Mouse (Mus musculus) liver, embryonic 14.5 days (tissue): ENCODE data around the gene Cpox. TPM values are rescaled to one million over a fixed set of nuclear protein-coding genes. Genes with fewer than 3 reads are reported as not detected.

Experiments used
- ATAC-seq: fragments of 200-750 bp; cut with Nextera tagmentation; 2 replicates; pipeline ENCODE4 v1.8.0; 2017; ENCODE audit warnings: moderate number of reproducible peaks, mild to moderate bottlenecking, moderate library complexity; ENCODE audit not compliant: insufficient read depth
- DNase-seq, 3 experiments: peaks; one replicate each; pipeline ENCODE4 v3.0.0-alpha.2; 2012 to 2013; ENCODE audit warnings: low read depth in 3 of 3, low spot score in 3 of 3
- H3K27ac ChIP-seq: fragments of 300-500 bp; sonication (generic); 2 replicates; pipeline ENCODE4 v1.5.1; 2014; ENCODE audit warnings: moderate library complexity, mild to moderate bottlenecking, control low read depth, inconsistent platforms
- H3K27me3 ChIP-seq: fragments of 300-500 bp; sonication (generic); 2 replicates; pipeline ENCODE4 v1.6.1; 2014; ENCODE audit warnings: mild to moderate bottlenecking, low read length, moderate library complexity; ENCODE audit not compliant: control insufficient read depth, insufficient read depth
- H3K36me3 ChIP-seq: fragments of 300-500 bp; sonication (generic); replicated peaks from 2 replicates; pipeline ENCODE4 v1.6.1; 2014; ENCODE audit warnings: low read depth; ENCODE audit not compliant: control insufficient read depth, insufficient read depth
- H3K4me1 ChIP-seq, 2 experiments: fragments of 200-500 bp in 1 of 2; fragments of 300-500 bp in 1 of 2; sonication (generic) in 1 of 2; replicated peaks; 2 replicates each; pipeline ENCODE4 v1.6.1; 2012 to 2014; ENCODE audit warnings: antibody characterized with exemption in 1 of 2, inconsistent platforms in 1 of 2, low read length in 1 of 2; ENCODE audit not compliant: control insufficient read depth in 2 of 2, insufficient read depth in 2 of 2
- H3K4me2 ChIP-seq: fragments of 300-500 bp; sonication (generic); 2 replicates; pipeline ENCODE4 v1.6.1; 2014; ENCODE audit warnings: low read depth, mild to moderate bottlenecking, control low read depth, moderate library complexity
- H3K4me3 ChIP-seq, 2 experiments: fragments of 200-500 bp in 1 of 2; fragments of 300-500 bp in 1 of 2; sonication (generic) in 1 of 2; 2 replicates each; pipeline ENCODE4 v1.5.1; 2012 to 2014; ENCODE audit warnings: low read depth in 2 of 2, low read length in 2 of 2, mild to moderate bottlenecking in 2 of 2, control low read depth in 1 of 2, inconsistent platforms in 1 of 2, moderate library complexity in 1 of 2; ENCODE audit not compliant: insufficient read depth in 1 of 2
- H3K9ac ChIP-seq: fragments of 300-500 bp; sonication (generic); replicated peaks from 2 replicates; pipeline ENCODE4 v1.6.1; 2014; ENCODE audit warnings: mild to moderate bottlenecking, control low read depth, moderate library complexity
- H3K9me3 ChIP-seq: fragments of 300-500 bp; sonication (generic); 2 replicates; pipeline ENCODE4 v1.6.1; 2016; ENCODE audit warnings: low read length, mixed read lengths; ENCODE audit not compliant: control insufficient read depth
- CTCF ChIP-seq: IDR thresholded peaks from 2 replicates; pipeline ENCODE4 v1.5.1; 2016; ENCODE audit warnings: antibody characterized with exemption, low read depth, control low read depth
- EP300 ChIP-seq: IDR thresholded peaks from 2 replicates; pipeline ENCODE4 v1.6.1; 2016; ENCODE audit warnings: antibody characterized with exemption, low read depth
- WGBS: fragments of 180-500 bp; shearing (Covaris S2); extraction: QIAGEN DNeasy Blood & Tissue Kit; methylation state at CpG from one replicate; pipeline ENCODE4 v1.1.7; 2014; ENCODE audit not compliant: insufficient replicate concordance; 5-methylcytosine and 5-hydroxymethylcytosine counted together
- polyA plus RNA-seq, 2 experiments: library from polyadenylated mRNA; depleted of rRNA in 1 of 2; stranded (reverse) in 1 of 2; unstranded in 1 of 2; fragments of >200 nt; fragmentation: Nextera tagmentation in 1 of 2; extraction: Ambion mirVana in 1 of 2; gene quantifications; 2 replicates each; pipeline versions ENCODE4 v1.2.1 to v1.2.3; 2012 to 2014

Gene Cpox
- polyA plus RNA-seq, 2 experiments, result 272 to 326 TPM

DNA sequence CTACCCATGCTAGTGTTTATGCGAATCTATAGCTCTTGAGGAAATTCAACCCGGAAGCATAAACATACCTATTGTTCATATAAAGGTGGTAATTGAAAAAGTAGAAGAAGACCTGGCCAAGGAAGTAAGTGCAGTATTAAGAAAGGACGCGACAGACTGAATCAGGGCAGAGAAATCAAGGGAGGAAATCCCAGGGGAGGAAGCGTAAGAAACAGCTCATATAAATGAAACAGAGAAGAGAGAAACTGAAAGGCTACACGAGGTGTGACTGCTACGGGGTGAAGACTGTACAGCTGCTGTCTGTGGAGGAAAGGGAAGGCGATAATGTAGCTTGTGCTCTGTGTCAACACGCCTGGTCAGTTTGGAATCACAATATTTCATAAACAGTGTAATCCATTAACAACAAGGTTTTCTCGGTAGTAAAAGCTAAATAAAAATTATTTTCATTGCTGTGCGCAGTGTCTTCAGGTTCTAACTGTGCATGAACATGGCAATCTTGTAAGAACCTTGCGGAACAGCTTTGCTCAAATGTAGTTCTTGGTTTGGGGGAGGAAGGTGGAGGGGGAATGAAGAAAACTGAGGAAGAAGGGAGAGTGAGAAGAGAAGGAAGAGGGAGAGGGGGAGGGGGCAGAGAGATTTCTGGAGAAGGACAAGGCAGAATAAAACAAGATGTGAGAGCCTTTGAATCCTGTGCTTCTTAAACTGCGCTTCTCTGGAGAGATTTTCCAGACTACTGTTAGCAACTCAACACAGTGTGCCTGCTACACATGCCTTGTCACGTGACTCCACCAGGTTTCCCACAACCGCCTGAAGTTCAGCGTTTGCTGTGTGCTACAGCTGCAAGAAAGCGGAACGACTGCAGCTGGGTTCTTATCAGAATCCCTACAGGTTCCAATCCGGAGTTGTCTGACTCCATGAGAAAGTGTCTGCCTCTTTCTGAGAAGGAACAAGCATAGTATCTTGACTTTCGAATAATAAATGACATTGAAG lies 15.8 kb downstream of the Cpox start:
- no peak overlapping the region for H3K27ac ChIP-seq
- ATAC-seq (no peak), DNase-seq (no peak)
- 61% methylated on average over 20 of the region's 20 CpGs for WGBS
- no peaks in the 10 kb centered on the region for H3K27me3 ChIP-seq
- H3K9ac ChIP-seq, result no peak overlapping the region
- no peaks in the 10 kb centered on the region; a peak in 2 of 4 replicates for H3K4me1 ChIP-seq
- H3K4me2 ChIP-seq, result no peak overlapping the region; the same call in 1 of the 2 replicates
- TF ChIP-seq CTCF (no peak), EP300 (no peak)
- H3K36me3 ChIP-seq, result peaks cover 16% of the 10 kb centered on the region
- H3K9me3 ChIP-seq, result no peaks in the 10 kb centered on the region
- H3K4me3 ChIP-seq, result no peak overlapping the region

DNA sequence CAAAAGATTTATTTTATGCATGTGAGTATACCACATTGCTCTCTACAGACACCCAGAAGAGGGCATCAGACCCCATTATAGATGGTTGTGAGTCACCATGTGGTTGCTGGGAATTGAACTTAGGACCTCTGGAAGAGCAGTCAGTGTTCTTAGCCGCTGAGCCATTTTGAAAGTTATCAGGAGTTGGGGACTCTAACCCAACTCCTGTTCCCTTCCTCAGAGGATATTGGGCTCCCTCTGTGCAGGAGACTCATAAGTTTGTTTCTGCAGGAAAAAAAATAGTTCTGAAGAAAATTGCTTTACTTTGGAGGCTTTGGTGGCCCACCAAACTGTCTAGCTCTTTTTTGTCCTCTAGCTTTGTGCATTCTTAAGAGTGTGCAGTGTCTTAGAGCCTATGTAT lies 18.4 kb downstream of the Cpox start:
- no peaks in the 10 kb centered on the region for H3K27me3 ChIP-seq
- DNase-seq (no peak), ATAC-seq (no peak)
- 63% methylated on average over 1 of the region's 1 CpGs for WGBS
- no peaks in the 10 kb centered on the region for H3K9me3 ChIP-seq
- no peak for TF ChIP-seq EP300
- TF ChIP-seq CTCF, result no peak
- no peaks in the 10 kb centered on the region; a peak in 1 of 4 replicates for H3K4me1 ChIP-seq
- no peak overlapping the region for H3K27ac ChIP-seq
- H3K36me3 ChIP-seq, result no peaks in the 10 kb centered on the region
- no peak overlapping the region for H3K9ac ChIP-seq
- H3K4me2 ChIP-seq, result no peak overlapping the region
- H3K4me3 ChIP-seq, result no peak overlapping the region

DNA sequence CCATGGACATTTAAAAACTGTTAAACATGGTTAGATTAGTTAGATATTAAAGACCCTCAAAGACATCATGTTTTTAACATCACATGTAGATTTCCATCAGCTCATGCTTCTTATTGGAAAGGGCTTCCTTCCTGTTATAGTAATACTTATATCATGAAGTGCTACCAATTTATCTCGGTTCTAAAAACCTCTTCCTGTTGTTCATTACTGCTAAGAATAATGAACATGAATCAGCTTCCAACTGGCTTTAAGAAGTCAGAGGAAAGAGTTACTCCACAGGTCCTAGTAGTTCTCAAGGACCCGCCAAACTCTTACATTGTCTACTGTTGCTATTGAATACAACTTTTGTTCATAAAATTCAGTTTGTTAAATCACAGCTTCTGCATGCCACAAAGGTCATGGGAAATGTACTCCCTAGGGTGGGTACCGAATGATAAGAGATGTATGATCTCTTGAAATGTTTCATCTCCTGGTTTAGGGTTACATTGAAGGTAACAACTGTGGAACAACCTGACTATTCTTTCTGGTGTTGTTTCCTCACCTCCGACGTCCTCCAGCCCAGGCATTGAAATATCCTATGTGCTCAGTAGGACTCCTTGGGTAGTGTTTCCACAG lies 19.6 kb downstream of the Cpox start:
- ATAC-seq (no peak), DNase-seq (no peak)
- Histone ChIP-seq H3K27ac (no peak overlapping the region), H3K4me1 (no peaks in the 10 kb centered on the region; a peak in 1 of 4 replicates), H3K4me3 (no peak overlapping the region), H3K27me3 (no peaks in the 10 kb centered on the region), H3K36me3 (no peaks in the 10 kb centered on the region), H3K4me2 (no peak overlapping the region), H3K9me3 (no peaks in the 10 kb centered on the region), H3K9ac (no peak overlapping the region)
- WGBS, result 54% methylated on average over 5 of the region's 5 CpGs
- TF ChIP-seq CTCF (no peak), EP300 (no peak)

DNA sequence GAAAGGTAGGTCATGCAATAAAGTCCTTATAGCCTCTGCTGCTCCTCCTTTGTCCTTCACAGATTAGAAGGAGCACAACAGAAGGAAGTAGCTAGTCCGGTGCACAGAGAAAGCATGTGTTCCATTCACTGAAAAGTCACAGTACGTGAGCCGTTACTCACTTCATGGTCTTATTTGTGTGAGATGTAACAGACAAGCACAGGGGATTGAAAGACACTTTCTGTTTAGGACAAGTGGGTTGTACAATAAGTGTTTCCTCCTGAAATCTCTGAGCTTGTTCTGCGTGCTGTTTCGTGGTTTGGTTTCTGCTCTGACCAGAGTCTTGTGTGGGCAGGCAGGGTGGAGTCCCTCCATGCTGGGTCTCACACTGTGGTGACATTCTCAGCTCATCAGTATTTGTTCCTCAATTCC lies 20.2 kb downstream of the Cpox start:
- H3K27me3 ChIP-seq, result no peaks in the 10 kb centered on the region
- no peak overlapping the region for H3K27ac ChIP-seq
- no peaks in the 10 kb centered on the region for H3K36me3 ChIP-seq
- TF ChIP-seq CTCF (no peak), EP300 (no peak)
- H3K9ac ChIP-seq, result no peak overlapping the region
- no peaks in the 10 kb centered on the region for H3K9me3 ChIP-seq
- H3K4me2 ChIP-seq, result no peak overlapping the region
- no peak overlapping the region for H3K4me3 ChIP-seq
- ATAC-seq, result no peak
- WGBS, result 51% methylated on average over 5 of the region's 5 CpGs
- no peaks in the 10 kb centered on the region; a peak in 1 of 4 replicates for H3K4me1 ChIP-seq
- DNase-seq, result no peak

DNA sequence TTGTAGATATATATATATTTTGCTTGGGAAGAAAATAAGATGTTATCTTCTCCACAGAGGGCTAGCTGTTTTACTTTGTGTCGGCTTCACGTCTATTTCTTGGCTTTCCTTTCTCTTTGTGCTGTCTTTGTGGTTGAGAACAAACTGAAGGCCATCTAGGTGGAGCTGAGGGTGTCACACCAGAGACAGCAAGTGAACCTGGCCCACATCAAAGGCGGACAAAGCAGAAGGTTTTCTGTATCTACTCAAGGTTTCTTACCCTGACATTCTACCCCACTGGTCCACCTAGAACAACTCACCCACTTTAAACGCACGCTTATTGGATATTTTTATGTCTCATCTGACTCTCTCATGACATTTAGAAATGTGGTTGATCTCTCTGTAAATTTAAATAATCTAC lies 24.0 kb downstream of the Cpox start:
- 66% methylated on average over 5 of the region's 5 CpGs for WGBS

More for the DNA sequence above, 24.0 kb downstream of the Cpox start:
- TF ChIP-seq EP300 (no peak), CTCF (no peak)
- no peaks in the 10 kb centered on the region; a peak in 1 of 4 replicates for H3K4me1 ChIP-seq
- DNase-seq (no peak), ATAC-seq (no peak)
- H3K36me3 ChIP-seq, result no peaks in the 10 kb centered on the region
- no peaks in the 10 kb centered on the region for H3K27me3 ChIP-seq
- no peak overlapping the region for H3K4me2 ChIP-seq
- no peak overlapping the region for H3K9ac ChIP-seq
- no peak overlapping the region for H3K4me3 ChIP-seq
- H3K9me3 ChIP-seq, result no peaks in the 10 kb centered on the region
- no peak overlapping the region for H3K27ac ChIP-seq
